Mouse (Mus musculus) MEL (cell line): Measurements from ENCODE around the gene E330017A01Rik. TPM values are rescaled to one million over a fixed set of nuclear protein-coding genes. Genes with fewer than 3 reads are reported as not detected.

Source experiments
- DNase-seq: peaks from one replicate; pipeline ENCODE4 v3.0.0; 2011; ENCODE audit warnings: low read depth, low spot score
- H3K27ac ChIP-seq: 2 replicates; pipeline ENCODE4 v1.5.1; 2012; ENCODE audit warnings: low read depth, mild to moderate bottlenecking, control low read depth, low read length, moderate library complexity; ENCODE audit not compliant: control insufficient read depth
- H3K27me3 ChIP-seq, 2 experiments: fragments of 150-350 bp in 1 of 2; sonication (generic) in 1 of 2; 2 replicates each; pipeline ENCODE4 v1.6.1; 2012; ENCODE audit warnings: low read length in 2 of 2, mild to moderate bottlenecking in 2 of 2, improper control_type of control experiment in 1 of 2, moderate library complexity in 1 of 2; ENCODE audit not compliant: insufficient read depth in 2 of 2, control insufficient read depth in 1 of 2
- H3K36me3 ChIP-seq, 2 experiments: 2 replicates each; pipeline ENCODE4 v1.6.1; 2012 to 2014; ENCODE audit warnings: low read length in 2 of 2, improper control_type of control experiment in 1 of 2, inconsistent platforms in 1 of 2, mild to moderate bottlenecking in 1 of 2; ENCODE audit not compliant: insufficient read depth in 2 of 2, control insufficient read depth in 1 of 2
- H3K4me1 ChIP-seq, 2 experiments: fragments of 150-350 bp in 1 of 2; sonication (generic) in 1 of 2; 2 replicates each; pipeline ENCODE4 v1.6.1; 2012; ENCODE audit warnings: low read length in 2 of 2, improper control_type of control experiment in 1 of 2, mild to moderate bottlenecking in 1 of 2; ENCODE audit not compliant: insufficient read depth in 2 of 2, control insufficient read depth in 1 of 2
- H3K4me3 ChIP-seq, 2 experiments: fragments of 150-350 bp in 1 of 2; sonication (generic) in 1 of 2; 2 replicates each; pipeline ENCODE4 v1.5.1; 2012; ENCODE audit warnings: low read depth in 2 of 2, low read length in 2 of 2, mild to moderate bottlenecking in 2 of 2, moderate library complexity in 2 of 2, control low read depth in 1 of 2, improper control_type of control experiment in 1 of 2; ENCODE audit not compliant: control insufficient read depth in 1 of 2, insufficient read depth in 1 of 2
- H3K79me2 ChIP-seq: 2 replicates; pipeline ENCODE4 v1.6.1; 2012; ENCODE audit warnings: mild to moderate bottlenecking, low read length, moderate library complexity; ENCODE audit not compliant: control insufficient read depth, poor library complexity, insufficient read depth
- H3K9ac ChIP-seq: 2 replicates; pipeline ENCODE4 v1.6.1; 2012; ENCODE audit warnings: low read depth, mild to moderate bottlenecking, control low read depth, low read length, moderate library complexity; ENCODE audit not compliant: control insufficient read depth, poor library complexity, severe bottlenecking
- H3K9me3 ChIP-seq: fragments of 150-350 bp; sonication (generic); replicated peaks from 2 replicates; pipeline ENCODE4 v1.6.1; 2012; ENCODE audit warnings: mild to moderate bottlenecking, low read length, improper control_type of control experiment, moderate library complexity; ENCODE audit not compliant: insufficient read depth
- CHD2 ChIP-seq: IDR thresholded peaks from 2 replicates; pipeline ENCODE4 v1.6.1; 2011; ENCODE audit warnings: low read length, improper control_type of control experiment
- E2F4 ChIP-seq: IDR thresholded peaks from 2 replicates; pipeline ENCODE4 v1.6.1; 2011; ENCODE audit warnings: low read depth, low read length, improper control_type of control experiment, borderline replicate concordance
- ELF1 ChIP-seq: IDR thresholded peaks from 2 replicates; pipeline ENCODE4 v1.6.1; 2014; ENCODE audit warnings: low read depth, mild to moderate bottlenecking, inconsistent platforms, low read length, improper control_type of control experiment, moderate library complexity
- EP300 ChIP-seq, 2 experiments: IDR thresholded peaks; 2 replicates each; pipeline ENCODE4 v1.6.1; 2011; ENCODE audit warnings: improper control_type of control experiment in 2 of 2, low read length in 2 of 2, low read depth in 1 of 2, mild to moderate bottlenecking in 1 of 2
- ETS1 ChIP-seq: IDR thresholded peaks from 2 replicates; pipeline ENCODE4 v1.6.1; 2012; ENCODE audit warnings: low read depth, mild to moderate bottlenecking, inconsistent platforms, low read length, improper control_type of control experiment, moderate library complexity
- GABPA ChIP-seq: IDR thresholded peaks from 2 replicates; pipeline ENCODE4 v1.6.1; 2012; ENCODE audit warnings: low read depth, mild to moderate bottlenecking, inconsistent platforms, low read length, improper control_type of control experiment, moderate library complexity
- GATA1 ChIP-seq: IDR thresholded peaks from 2 replicates; pipeline ENCODE4 v1.6.1; 2011; ENCODE audit warnings: low read depth, low read length, improper control_type of control experiment
- JUND ChIP-seq: IDR thresholded peaks from 2 replicates; pipeline ENCODE4 v1.6.1; 2011; ENCODE audit warnings: low read depth, mild to moderate bottlenecking, improper control_type of control experiment, low read length
- MAFK ChIP-seq: IDR thresholded peaks from 2 replicates; pipeline ENCODE4 v1.6.1; 2011; ENCODE audit warnings: low read depth, mild to moderate bottlenecking, low read length, improper control_type of control experiment, borderline replicate concordance
- MAZ ChIP-seq: IDR thresholded peaks from 2 replicates; pipeline ENCODE4 v1.6.1; 2012; ENCODE audit warnings: low read depth, mild to moderate bottlenecking, inconsistent platforms, low read length, improper control_type of control experiment
- MEF2A ChIP-seq: IDR thresholded peaks from 2 replicates; pipeline ENCODE4 v1.6.1; 2014; ENCODE audit warnings: low read depth, mild to moderate bottlenecking, inconsistent platforms, low read length, improper control_type of control experiment; ENCODE audit not compliant: poor library complexity, insufficient replicate concordance, severe bottlenecking; ENCODE audit errors: extremely low read depth
- NELFE ChIP-seq: IDR thresholded peaks from 2 replicates; pipeline ENCODE4 v1.6.1; 2011; ENCODE audit warnings: low read depth, low read length, improper control_type of control experiment
- POLR2AphosphoS5 ChIP-seq: IDR thresholded peaks from 2 replicates; pipeline ENCODE4 v1.6.1; 2012; ENCODE audit warnings: low read depth, borderline replicate concordance, mild to moderate bottlenecking, inconsistent platforms, low read length, moderate library complexity, mixed read lengths
- RAD21 ChIP-seq: IDR thresholded peaks from 2 replicates; pipeline ENCODE4 v1.6.1; 2011; ENCODE audit warnings: mild to moderate bottlenecking, low read depth, low read length, improper control_type of control experiment
- RCOR1 ChIP-seq: IDR thresholded peaks from 2 replicates; pipeline ENCODE4 v1.6.1; 2012; ENCODE audit warnings: low read depth, mild to moderate bottlenecking, inconsistent platforms, low read length, improper control_type of control experiment
- SIN3A ChIP-seq: IDR thresholded peaks from 2 replicates; pipeline ENCODE4 v1.6.1; 2012; ENCODE audit warnings: low read length, improper control_type of control experiment, inconsistent platforms
- TAL1 ChIP-seq: IDR thresholded peaks from 2 replicates; pipeline ENCODE4 v1.6.1; 2012; ENCODE audit warnings: mild to moderate bottlenecking, inconsistent platforms, low read length, moderate library complexity, mixed read lengths
- TBP ChIP-seq: IDR thresholded peaks from 2 replicates; pipeline ENCODE4 v1.8.0; 2011; ENCODE audit warnings: low read depth, low read length, improper control_type of control experiment
- TCF12 ChIP-seq: IDR thresholded peaks from 2 replicates; pipeline ENCODE4 v1.6.1; 2014; ENCODE audit warnings: low read depth, mild to moderate bottlenecking, inconsistent platforms, low read length, improper control_type of control experiment, moderate library complexity
- USF2 ChIP-seq, 2 experiments: IDR thresholded peaks; 2 replicates each; pipeline ENCODE4 v1.6.1; 2011 to 2012; ENCODE audit warnings: improper control_type of control experiment in 2 of 2, low read length in 2 of 2, borderline replicate concordance in 1 of 2, inconsistent platforms in 1 of 2, low read depth in 1 of 2, mild to moderate bottlenecking in 1 of 2; ENCODE audit not compliant: insufficient read depth in 1 of 2
- ZKSCAN1 ChIP-seq: IDR thresholded peaks from 2 replicates; pipeline ENCODE4 v1.6.1; 2012; ENCODE audit warnings: low read depth, mild to moderate bottlenecking, inconsistent platforms, low read length, improper control_type of control experiment, moderate library complexity
- ZMIZ1 ChIP-seq: IDR thresholded peaks from 2 replicates; pipeline ENCODE4 v1.6.1; 2012; ENCODE audit warnings: low read depth, mild to moderate bottlenecking, inconsistent platforms, low read length, improper control_type of control experiment, moderate library complexity
- polyA plus RNA-seq, 2 experiments: library from polyadenylated mRNA; stranded (reverse) in 1 of 2; unstranded in 1 of 2; fragments of >175 nt in 1 of 2; fragments of >200 nt in 1 of 2; gene quantifications; 2 replicates each; pipeline versions ENCODE4 v1.2.1 to v1.2.4; 2012; ENCODE audit warnings: low replicate concordance in 2 of 2, low read depth in 1 of 2; ENCODE audit not compliant: insufficient read length in 2 of 2, insufficient read depth in 1 of 2, missing spikeins in 1 of 2
- total RNA-seq: library from RNA; depleted of rRNA; stranded (reverse); fragments of 300-350 nt; gene quantifications from 2 replicates; pipeline ENCODE4 v1.2.3, GENCODE M21; 2012

The E330017A01Rik gene
- total and polyA plus RNA-seq, 3 experiments: 4.3 to 8.2 TPM; not detected in 1

DNA sequence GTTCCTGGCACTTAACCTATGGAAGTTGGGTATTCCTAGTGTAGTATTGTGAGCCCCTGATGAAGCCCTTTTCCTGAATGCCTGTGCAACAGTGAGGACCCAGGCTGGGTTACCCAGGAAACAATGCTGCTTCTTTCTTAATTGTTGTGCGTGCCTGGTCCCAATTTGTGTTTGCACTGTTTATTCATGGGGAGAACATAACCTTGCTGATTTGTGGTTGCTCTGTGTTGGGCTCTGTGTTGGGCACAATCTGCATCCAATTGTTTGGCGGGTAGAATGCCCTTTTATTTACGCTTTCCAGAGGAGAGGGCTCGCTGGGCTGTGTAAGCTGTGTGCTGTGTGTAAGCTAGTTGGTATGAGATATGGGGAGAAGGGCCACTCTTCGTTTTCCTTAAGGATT, 39.0 kb upstream of the E330017A01Rik start:
- Histone ChIP-seq H3K79me2 (peaks cover 16% of the 10 kb centered on the region), H3K27me3 (no peaks in the 10 kb centered on the region), H3K36me3 (peaks cover 23 to 59% of the 10 kb centered on the region in 2 experiments), H3K9ac (no peak overlapping the region), H3K9me3 (no peaks in the 10 kb centered on the region), H3K4me3 (no peak overlapping the region), H3K27ac (no peak overlapping the region), H3K4me1 (peaks cover 7 to 9% of the 10 kb centered on the region in 2 experiments)
- TF ChIP-seq GATA1 (no peak), TAL1 (no peak), POLR2AphosphoS5 (no peak), ZKSCAN1 (no peak), NELFE (no peak), GABPA (no peak)
- no peak for DNase-seq

DNA sequence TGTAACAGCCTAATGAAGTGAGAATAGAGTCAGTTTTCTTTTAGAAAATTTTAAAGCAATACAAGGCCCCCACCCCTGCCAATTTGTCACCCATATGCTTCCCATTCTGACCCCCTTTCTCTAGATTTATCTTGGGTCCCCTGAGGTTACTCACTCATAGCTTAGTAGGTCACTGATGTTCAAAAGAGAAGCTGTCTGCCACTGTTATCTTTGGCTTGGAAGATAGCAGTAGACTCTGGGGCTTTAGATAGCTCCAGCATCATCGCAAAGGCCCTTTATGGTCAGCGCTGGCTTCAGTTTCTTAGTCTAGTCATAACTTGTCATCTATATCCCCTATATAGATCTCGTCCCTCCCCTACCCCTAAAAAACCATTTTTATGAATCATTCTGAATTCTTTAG, 38.1 kb upstream of the E330017A01Rik start:
- Histone ChIP-seq H3K9ac (no peak overlapping the region), H3K36me3 (peaks cover 28 to 61% of the 10 kb centered on the region in 2 experiments), H3K27me3 (no peaks in the 10 kb centered on the region), H3K79me2 (peaks cover 23% of the 10 kb centered on the region), H3K4me1 (peaks cover 7 to 11% of the 10 kb centered on the region in 2 experiments), H3K27ac (no peak overlapping the region), H3K4me3 (no peak overlapping the region), H3K9me3 (no peaks in the 10 kb centered on the region)
- no peak for DNase-seq
- TF ChIP-seq GATA1 (peak; percentile 66), USF2 (IDR thresholded peaks at IDR 0.05; ENCODE audit: borderline replicate concordance in 1 of 2, insufficient read depth in 1 of 2, low read depth in 1 of 2, low read length in 2 of 2) (no peak), POLR2AphosphoS5 (no peak), TAL1 (0 out of 2 replicates have a peak, but pooled peaks have one; percentile 36), ETS1 (peak; percentile 43; the same call in 1 of the 2 replicates), TCF12 (peak; percentile 46; the same call in 1 of the 2 replicates), EP300 (IDR thresholded peaks at IDR 0.05; ENCODE audit: low read depth in 1 of 2, low read length in 2 of 2) (peak; percentile 53 to 57; a peak in 2 of 4 replicates)

DNA sequence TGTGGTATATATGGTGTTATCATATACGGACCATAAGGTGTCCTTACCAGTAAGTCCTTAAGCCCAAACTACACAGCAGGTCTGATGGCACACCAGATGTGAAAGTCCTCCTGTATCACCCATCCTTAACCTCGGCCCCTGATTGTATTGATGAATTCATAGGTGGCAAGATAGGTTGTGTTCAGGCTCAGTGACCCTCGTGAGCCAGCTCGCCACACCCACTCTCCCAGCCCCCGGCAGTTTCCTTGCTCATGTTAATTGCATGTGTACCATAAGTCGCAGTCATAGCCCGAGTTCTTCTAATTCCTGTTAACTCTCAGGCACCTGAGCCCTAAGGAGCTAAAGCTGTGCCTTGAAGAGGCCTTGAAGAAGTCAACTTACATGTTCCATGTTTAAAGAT, 37.6 kb upstream of the E330017A01Rik start:
- H3K9ac ChIP-seq: no peak overlapping the region
- H3K9me3 ChIP-seq: no peaks in the 10 kb centered on the region
- peaks cover 7 to 11% of the 10 kb centered on the region in 2 experiments for H3K4me1 ChIP-seq
- H3K79me2 ChIP-seq: peaks cover 28% of the 10 kb centered on the region
- no peak for TF ChIP-seq MAFK
- no peak for TF ChIP-seq TCF12
- TF ChIP-seq CHD2: no peak
- no peak for TF ChIP-seq TAL1
- TF ChIP-seq RAD21: no peak
- no peak for TF ChIP-seq USF2 (IDR thresholded peaks at IDR 0.05; ENCODE audit: borderline replicate concordance in 1 of 2, insufficient read depth in 1 of 2, low read depth in 1 of 2, low read length in 2 of 2)
- no peak for TF ChIP-seq GABPA
- no peak for TF ChIP-seq MEF2A
- no peak for TF ChIP-seq TBP
- TF ChIP-seq ELF1: no peak
- TF ChIP-seq RCOR1: no peak
- TF ChIP-seq JUND: no peak
- no peak for TF ChIP-seq ZKSCAN1
- no peak for TF ChIP-seq SIN3A
- TF ChIP-seq MAZ: no peak
- no peak for TF ChIP-seq GATA1
- no peak for TF ChIP-seq E2F4
- no peak for TF ChIP-seq ZMIZ1
- TF ChIP-seq POLR2AphosphoS5: no peak
- H3K27me3 ChIP-seq: no peaks in the 10 kb centered on the region
- H3K27ac ChIP-seq: no peak overlapping the region
- no peak for DNase-seq
- H3K36me3 ChIP-seq: peaks cover 28 to 60% of the 10 kb centered on the region in 2 experiments
- H3K4me3 ChIP-seq: no peak overlapping the region
